Mouse (Mus musculus) A20 (cell line): ENCODE data around the gene Opn3.

Experiments used
- DNase-seq: peaks from one replicate; pipeline ENCODE4 v3.0.0-alpha.2; 2011; ENCODE audit warnings: low read depth, low spot score

The Opn3 gene

GRCm38 (mm10) chr1:175648615-175649014 lies 44.0 kb downstream of the Opn3 start:
- DNase-seq = no peak

- no peak for DNase-seq
Observed at GRCm38 (mm10) chr1:175646952-175647351, 45.6 kb downstream of the Opn3 start.

GRCm38 (mm10) chr1:175643496-175644265 lies 48.9 kb downstream of the Opn3 start:
- DNase-seq = peak; percentile 86

- peak; percentile 90 for DNase-seq
Observed at GRCm38 (mm10) chr1:175640435-175641150, 52.0 kb downstream of the Opn3 start.

GRCm38 (mm10) chr1:175639072-175639471 lies 53.5 kb downstream of the Opn3 start:
- no peak for DNase-seq

- DNase-seq = peak; percentile 19
Observed at GRCm38 (mm10) chr1:175637677-175638076, 54.9 kb downstream of the Opn3 start.

GRCm38 (mm10) chr1:175632470-175632869 lies 60.1 kb downstream of the Opn3 start:
- DNase-seq = peak; percentile 68

- peak; percentile 85 for DNase-seq
Observed at GRCm38 (mm10) chr1:175631721-175632221, 60.8 kb downstream of the Opn3 start.

- peak; percentile 78 for DNase-seq
Observed at GRCm38 (mm10) chr1:175631080-175631479, 61.5 kb downstream of the Opn3 start.

GRCm38 (mm10) chr1:175630345-175630744 lies 62.2 kb downstream of the Opn3 start:
- DNase-seq = no peak

- DNase-seq = no peak
Observed at GRCm38 (mm10) chr1:175629248-175629647, 63.3 kb downstream of the Opn3 start.

GRCm38 (mm10) chr1:175625990-175626692 lies 66.4 kb downstream of the Opn3 start:
- peak; percentile 87 for DNase-seq

- peak; percentile 97 for DNase-seq
Observed at GRCm38 (mm10) chr1:175625257-175625879, 67.2 kb downstream of the Opn3 start, which contains the start of gene Fh1. Gene Fh1 (minus strand): TSS chr1:175625635.

GRCm38 (mm10) chr1:175623656-175624055 lies 68.9 kb downstream of the Opn3 start:
- no peak for DNase-seq

GRCm38 (mm10) chr1:175619814-175620431 lies 72.7 kb downstream of the Opn3 start, which contains the start of gene Kmo:
Gene Kmo (plus strand): TSS chr1:175620381.
- DNase-seq = no peak

GRCm38 (mm10) chr1:175614992-175615391 lies 77.6 kb downstream of the Opn3 start:
- no peak for DNase-seq
